In the genomic region with DNA sequence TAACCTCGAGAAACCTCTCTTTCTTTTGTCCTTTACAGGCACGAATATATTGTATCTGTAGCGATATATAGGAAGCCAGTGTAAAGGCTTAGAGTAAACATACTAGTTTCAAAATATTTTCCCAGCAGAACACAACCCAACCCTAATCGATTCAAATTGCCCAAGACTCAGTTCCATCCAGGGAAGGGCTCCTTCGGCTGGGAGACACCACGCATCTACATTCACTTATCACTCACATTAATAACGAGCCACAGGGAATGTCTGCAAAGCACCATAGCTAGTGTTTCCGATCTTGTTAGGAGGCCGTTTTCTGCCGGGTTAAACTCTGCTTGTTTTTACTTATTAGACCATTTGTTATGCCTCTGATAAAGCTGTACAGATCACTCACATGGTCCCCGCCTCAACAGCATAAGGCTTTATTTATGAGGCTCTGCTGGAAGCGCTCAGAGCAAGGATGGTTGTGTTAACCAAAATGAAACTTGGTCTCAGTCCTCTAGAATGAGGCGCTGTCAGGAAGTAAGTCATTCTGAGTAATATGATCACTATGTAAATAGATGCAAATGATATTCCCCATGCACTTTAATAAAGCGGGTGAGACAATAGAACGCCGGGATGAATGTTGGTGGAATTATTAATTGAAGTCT, we compare ENCODE assay signal across 14 mouse cellular contexts.
DNase-seq lines count a peak whose midpoint lies in the region; ATAC-seq lines count a peak whose summit lies in the region.
"Had no signal": no experiment of that assay in that cellular context is flagged by ENCODE, and none has a peak within 500 bp of the region (broad histone marks: within the 10 kb centered on the region; RNA-seq: fewer than 3 reads in every experiment).

No protein-coding gene starts in this region.

- ATAC-seq in forebrain, embryonic 13.5 days, result peak; percentile 87
- ATAC-seq in lung, embryonic 16.5 days (ENCODE audit: low read depth), result no peak
- ATAC-seq in hindbrain, embryonic 16.5 days, result peak; percentile 73
- ATAC-seq in neural tube, embryonic 14.5 days (ENCODE audit: low read depth), result peak; percentile 78
- ATAC-seq: intestine, postnatal 0 days had no signal

- no peak overlapping the region for H3K4me3 ChIP-seq in forebrain, embryonic 13.5 days
- no peak overlapping the region for H3K4me3 ChIP-seq in forebrain, embryonic 10.5 days
- H3K4me3 ChIP-seq in lung, embryonic 16.5 days (ENCODE audit: low read length), result peak overlapping the region; percentile 31
- H3K4me3 ChIP-seq in hindbrain, embryonic 16.5 days (ENCODE audit: low read length), result no peak overlapping the region
- no peak overlapping the region for H3K4me3 ChIP-seq in neural tube, embryonic 14.5 days (ENCODE audit: low read depth, low read length)
- H3K4me3 ChIP-seq: embryonic facial prominence, embryonic 12.5 days had no signal

- 62% methylated on average over 16 of the region's 16 CpGs for WGBS in forebrain, embryonic 13.5 days
- WGBS in forebrain, embryonic 10.5 days, result 85% methylated on average over 16 of the region's 16 CpGs
- WGBS in lung, embryonic 16.5 days, result 57% methylated on average over 16 of the region's 16 CpGs
- WGBS in hindbrain, embryonic 16.5 days, result 44% methylated on average over 16 of the region's 16 CpGs
- WGBS in neural tube, embryonic 14.5 days, result 49% methylated on average over 16 of the region's 16 CpGs

- H3K4me2 ChIP-seq in forebrain, embryonic 13.5 days, result peak overlapping the region; percentile 25; the same call in 1 of the 2 replicates
- H3K4me2 ChIP-seq in lung, embryonic 16.5 days (ENCODE audit: low read depth, low read length), result peak overlapping the region; percentile 35
- H3K4me2 ChIP-seq in hindbrain, embryonic 16.5 days (ENCODE audit: low read length), result peak overlapping the region; percentile 14
- no peak overlapping the region for H3K4me2 ChIP-seq in neural tube, embryonic 14.5 days (ENCODE audit: low read depth, low read length)
- H3K4me2 ChIP-seq: embryonic facial prominence, embryonic 12.5 days; liver, embryonic 11.5 days had no signal

- no peak overlapping the region for H3K9ac ChIP-seq in forebrain, embryonic 13.5 days
- H3K9ac ChIP-seq in lung, embryonic 16.5 days (ENCODE audit: low read length), result no peak overlapping the region
- H3K9ac ChIP-seq in hindbrain, embryonic 16.5 days (ENCODE audit: low read depth, low read length), result no peak overlapping the region
- no peak overlapping the region for H3K9ac ChIP-seq in neural tube, embryonic 14.5 days (replicated peaks; ENCODE audit: low read depth, low read length)
- H3K9ac ChIP-seq: embryonic facial prominence, embryonic 12.5 days had no signal

- DNase-seq in forebrain, embryonic 10.5 days (ENCODE audit: extremely low spot score, low spot score), result no peak
- no peak for DNase-seq in lung, postnatal 25 days (ENCODE audit: low spot score)
- no peak for DNase-seq in adrenal gland, postnatal 14 days
- DNase-seq in retina, embryonic 14.5 days (ENCODE audit: low spot score), result no peak
- DNase-seq: B cell, adult 2 months; cerebellum, adult 11 months; gastrocnemius, postnatal 25 days had no signal

- H3K4me1 ChIP-seq in forebrain, embryonic 13.5 days, result no peaks in the 10 kb centered on the region; the same call in 1 of the 2 replicates
- H3K4me1 ChIP-seq in forebrain, embryonic 10.5 days, result no peaks in the 10 kb centered on the region
- no peaks in the 10 kb centered on the region for H3K4me1 ChIP-seq in lung, embryonic 16.5 days (replicated peaks; ENCODE audit: control insufficient read depth, insufficient read depth, low read length)
- H3K4me1 ChIP-seq in hindbrain, embryonic 16.5 days (ENCODE audit: control insufficient read depth, insufficient read depth, low read depth, low read length), result no peaks in the 10 kb centered on the region
- H3K4me1 ChIP-seq in neural tube, embryonic 14.5 days (ENCODE audit: control insufficient read depth, insufficient read depth, low read length), result no peaks in the 10 kb centered on the region
- H3K4me1 ChIP-seq: embryonic facial prominence, embryonic 12.5 days had no signal

- H3K27me3 ChIP-seq in forebrain, embryonic 13.5 days, result no peaks in the 10 kb centered on the region
- H3K27me3 ChIP-seq in forebrain, embryonic 10.5 days (ENCODE audit: poor library complexity, severe bottlenecking), result no peaks in the 10 kb centered on the region
- no peaks in the 10 kb centered on the region for H3K27me3 ChIP-seq in lung, embryonic 16.5 days (ENCODE audit: control insufficient read depth, insufficient read depth, low read depth, low read length)
- H3K27me3 ChIP-seq in hindbrain, embryonic 16.5 days (replicated peaks; ENCODE audit: control insufficient read depth, insufficient read depth, low read length), result no peaks in the 10 kb centered on the region
- no peaks in the 10 kb centered on the region for H3K27me3 ChIP-seq in neural tube, embryonic 14.5 days (ENCODE audit: control insufficient read depth, insufficient read depth, low read length)
- H3K27me3 ChIP-seq: embryonic facial prominence, embryonic 12.5 days had no signal

- H3K9me3 ChIP-seq in forebrain, embryonic 13.5 days (replicated peaks), result no peaks in the 10 kb centered on the region
- H3K9me3 ChIP-seq in forebrain, embryonic 10.5 days, result no peaks in the 10 kb centered on the region
- no peaks in the 10 kb centered on the region for H3K9me3 ChIP-seq in lung, embryonic 16.5 days (ENCODE audit: control insufficient read depth, low read length)
- no peaks in the 10 kb centered on the region for H3K9me3 ChIP-seq in hindbrain, embryonic 16.5 days (ENCODE audit: control insufficient read depth, low read length)
- no peaks in the 10 kb centered on the region for H3K9me3 ChIP-seq in neural tube, embryonic 14.5 days (ENCODE audit: control insufficient read depth, low read length)
- H3K9me3 ChIP-seq: embryonic facial prominence, embryonic 12.5 days had no signal

- no peak overlapping the region for H3K27ac ChIP-seq in forebrain, embryonic 13.5 days
- H3K27ac ChIP-seq in forebrain, embryonic 10.5 days, result no peak overlapping the region
- H3K27ac ChIP-seq in lung, embryonic 16.5 days (ENCODE audit: low read length), result no peak overlapping the region
- no peak overlapping the region for H3K27ac ChIP-seq in hindbrain, embryonic 16.5 days (ENCODE audit: low read depth, low read length)
- H3K27ac ChIP-seq in neural tube, embryonic 14.5 days (ENCODE audit: low read depth, low read length), result no peak overlapping the region
- H3K27ac ChIP-seq: embryonic facial prominence, embryonic 12.5 days had no signal

- no peaks in the 10 kb centered on the region for H3K36me3 ChIP-seq in forebrain, embryonic 13.5 days (ENCODE audit: poor library complexity, severe bottlenecking)
- no peaks in the 10 kb centered on the region for H3K36me3 ChIP-seq in forebrain, embryonic 10.5 days (replicated peaks)
- H3K36me3 ChIP-seq in lung, embryonic 16.5 days (ENCODE audit: control insufficient read depth, insufficient read depth, low read length), result no peaks in the 10 kb centered on the region
- no peaks in the 10 kb centered on the region for H3K36me3 ChIP-seq in hindbrain, embryonic 16.5 days (ENCODE audit: control insufficient read depth, insufficient read depth, low read length)
- no peaks in the 10 kb centered on the region for H3K36me3 ChIP-seq in neural tube, embryonic 14.5 days (ENCODE audit: control insufficient read depth, insufficient read depth, low read length)
- H3K36me3 ChIP-seq: embryonic facial prominence, embryonic 12.5 days had no signal
